Mouse (Mus musculus): Measurements from ENCODE around the gene Ttyh1.

- TF ChIP-seq CTCF (IDR thresholded peaks at IDR 0.05; ENCODE audit: low read depth, low read length) (no peak), POLR2A (IDR thresholded peaks at IDR 0.05; ENCODE audit: extremely low read depth, insufficient read depth, low read length) (no peak)
Measured at GRCm38 (mm10) chr7:4082804-4083203, 36.4 kb upstream of the Ttyh1 start.

Measured in liver, adult 2 months (tissue).